Mouse (Mus musculus): ENCODE data around the gene AL732309.1. TPM values are rescaled to one million over a fixed set of nuclear protein-coding genes. Genes with fewer than 3 reads are reported as not detected.

AL732309.1 gene
- polyA plus RNA-seq, 1 experiment from 2014 or later = 9.4 TPM

GRCm38 (mm10) chr2:25210686-25211085 lies 36.0 kb downstream of the AL732309.1 start:
- Histone ChIP-seq H3K27ac (replicated peaks) (peak overlapping the region; percentile 93), H3K9ac (peak overlapping the region; percentile 91), H3K36me3 (peaks cover 28% of the 10 kb centered on the region), H3K27me3 (no peaks in the 10 kb centered on the region), H3K9me3 (replicated peaks) (no peaks in the 10 kb centered on the region), H3K4me3 (replicated peaks) (peak overlapping the region; percentile 93), H3K4me1 (peaks cover 21% of the 10 kb centered on the region), H3K4me2 (replicated peaks) (peak overlapping the region; percentile 87)
- ATAC-seq (ENCODE audit: insufficient number of reproducible peaks, low FRiP score, low TSS enrichment, low read depth) = no peak
- under 1% methylated on average over 24 of the region's 24 CpGs for WGBS

DNA sequence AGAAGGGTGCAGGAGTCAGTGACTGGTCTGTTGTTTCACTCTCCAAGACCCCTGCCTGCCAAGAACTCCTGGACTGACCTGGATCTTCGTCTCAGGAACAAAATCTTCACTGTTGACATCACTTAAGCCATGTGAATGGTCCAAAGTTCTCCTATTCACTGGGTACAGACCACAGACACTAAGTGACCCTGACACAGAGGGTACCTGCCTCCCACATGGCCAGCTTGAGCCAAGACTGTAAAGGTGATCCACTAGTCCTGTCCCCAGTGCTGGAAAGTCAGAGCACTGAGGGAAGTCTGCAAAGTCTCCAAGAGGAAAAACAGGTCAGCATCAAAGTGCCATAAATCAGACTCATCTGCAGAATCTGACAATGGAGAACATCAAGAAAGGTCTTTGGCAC lies 39.1 kb downstream of the AL732309.1 start:
- no peak overlapping the region for H3K4me3 ChIP-seq (replicated peaks)
- H3K27ac ChIP-seq (replicated peaks) = no peak overlapping the region
- H3K9me3 ChIP-seq (replicated peaks) = no peaks in the 10 kb centered on the region
- peaks cover 59% of the 10 kb centered on the region for H3K36me3 ChIP-seq
- no peak overlapping the region for H3K9ac ChIP-seq
- no peaks in the 10 kb centered on the region for H3K27me3 ChIP-seq
- H3K4me2 ChIP-seq (replicated peaks) = no peak overlapping the region
- no peak for ATAC-seq (ENCODE audit: insufficient number of reproducible peaks, low FRiP score, low TSS enrichment, low read depth)
- H3K4me1 ChIP-seq = peaks cover 21% of the 10 kb centered on the region
- WGBS = 81% methylated on average over 1 of the region's 1 CpGs

DNA sequence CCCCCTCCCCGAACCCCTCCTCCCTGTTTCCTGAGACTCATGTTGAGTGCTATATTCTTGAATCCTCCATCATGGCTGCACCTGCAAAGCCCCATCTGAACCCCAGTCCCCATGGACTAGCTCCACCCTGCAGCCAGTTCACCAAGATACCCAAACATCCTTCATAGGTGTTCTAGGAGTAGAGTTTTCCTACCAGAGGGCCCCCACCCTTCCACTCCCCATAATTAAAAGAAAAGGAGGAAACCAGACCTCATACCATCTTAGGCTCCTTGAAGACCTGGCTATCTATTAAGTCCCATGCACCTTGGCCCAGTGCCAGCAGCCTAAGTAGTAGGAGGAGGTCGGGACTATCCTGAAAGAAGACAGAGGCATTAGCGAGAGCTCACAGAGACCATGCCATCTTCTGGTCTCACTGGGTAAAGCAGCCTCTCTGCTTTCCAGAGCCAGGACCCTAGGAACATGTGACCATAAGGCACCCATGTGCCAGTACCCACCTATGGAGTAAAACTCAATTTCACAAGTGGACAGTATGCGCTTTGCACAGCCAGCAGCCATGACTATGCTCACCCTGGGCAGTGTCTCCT lies 42.9 kb downstream of the AL732309.1 start:
- H3K9ac ChIP-seq = no peak overlapping the region
- ATAC-seq (ENCODE audit: insufficient number of reproducible peaks, low FRiP score, low TSS enrichment, low read depth) = no peak; the same call in 1 of the 2 replicates
- 0 out of 2 replicates have a peak, but pooled peaks cover 3% of the 10 kb centered on the region for H3K4me1 ChIP-seq
- peaks cover 90% of the 10 kb centered on the region for H3K36me3 ChIP-seq
- no peaks in the 10 kb centered on the region for H3K9me3 ChIP-seq (replicated peaks)
- no peak overlapping the region for H3K4me2 ChIP-seq (replicated peaks)
- no peak overlapping the region for H3K4me3 ChIP-seq (replicated peaks)
- WGBS = 66% methylated on average over 4 of the region's 4 CpGs
- H3K27ac ChIP-seq (replicated peaks) = no peak overlapping the region
- no peaks in the 10 kb centered on the region for H3K27me3 ChIP-seq

- no peak for ATAC-seq (ENCODE audit: insufficient number of reproducible peaks, low FRiP score, low TSS enrichment, low read depth)
- Histone ChIP-seq H3K27ac (replicated peaks) (no peak overlapping the region), H3K4me3 (replicated peaks) (no peak overlapping the region), H3K4me1 (peaks cover 14% of the 10 kb centered on the region), H3K9me3 (replicated peaks) (no peaks in the 10 kb centered on the region), H3K27me3 (peaks cover 11% of the 10 kb centered on the region), H3K9ac (no peak overlapping the region), H3K36me3 (peaks cover 75% of the 10 kb centered on the region), H3K4me2 (replicated peaks) (no peak overlapping the region)
- WGBS = 97% methylated on average over 2 of the region's 2 CpGs
Observed at GRCm38 (mm10) chr2:25200631-25201030, 46.0 kb downstream of the AL732309.1 start.

DNA sequence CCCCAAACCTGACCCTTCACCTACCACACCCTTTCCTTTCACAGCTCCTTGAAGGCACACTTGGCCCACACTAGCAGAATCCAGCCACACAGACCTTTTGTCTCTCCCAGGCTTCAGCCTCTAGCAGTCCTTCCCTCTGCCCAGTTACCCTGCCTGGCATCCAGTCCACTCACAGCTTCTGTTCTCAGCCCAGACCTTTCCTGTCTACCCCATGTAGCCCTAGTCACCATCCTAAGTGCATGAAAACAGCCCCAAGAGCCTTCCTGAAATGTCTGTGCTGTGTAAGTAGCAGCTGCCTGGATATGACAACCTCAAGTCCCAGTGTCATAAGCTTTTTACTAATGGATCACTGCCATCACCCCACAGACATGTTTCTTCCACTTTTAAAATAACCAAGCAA lies 48.7 kb downstream of the AL732309.1 start:
- no peak overlapping the region for H3K9ac ChIP-seq
- no peak overlapping the region for H3K27ac ChIP-seq (replicated peaks)
- peaks cover 31% of the 10 kb centered on the region for H3K4me1 ChIP-seq
- H3K9me3 ChIP-seq (replicated peaks) = no peaks in the 10 kb centered on the region
- peaks cover 26% of the 10 kb centered on the region for H3K27me3 ChIP-seq
- no peak overlapping the region for H3K4me2 ChIP-seq (replicated peaks)
- H3K36me3 ChIP-seq = peaks cover 48% of the 10 kb centered on the region
- ATAC-seq (ENCODE audit: insufficient number of reproducible peaks, low FRiP score, low TSS enrichment, low read depth) = no peak
- H3K4me3 ChIP-seq (replicated peaks) = no peak overlapping the region

DNA sequence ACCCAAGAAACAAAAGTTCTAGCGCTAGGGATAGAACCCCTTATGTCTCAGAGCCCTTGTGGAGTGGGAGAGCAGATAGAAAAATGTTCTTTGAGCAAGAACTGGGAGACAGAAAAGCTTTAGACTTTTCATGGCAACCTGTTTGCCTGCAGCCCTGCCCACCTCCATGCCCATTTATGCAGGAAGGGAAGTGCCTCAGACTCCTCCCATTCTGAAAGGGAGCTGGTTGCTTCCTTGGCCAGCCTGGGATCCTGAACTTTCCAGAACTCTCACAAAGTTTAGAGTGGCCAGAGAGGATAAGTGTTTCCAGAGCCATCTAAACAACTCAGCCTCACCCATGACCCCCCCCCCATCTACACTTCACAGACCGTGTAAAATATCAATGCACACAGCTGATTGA lies 49.5 kb downstream of the AL732309.1 start:
- Histone ChIP-seq H3K9me3 (replicated peaks) (no peaks in the 10 kb centered on the region), H3K4me3 (replicated peaks) (no peak overlapping the region), H3K36me3 (peaks cover 40% of the 10 kb centered on the region), H3K27me3 (peaks cover 26% of the 10 kb centered on the region), H3K27ac (replicated peaks) (peak overlapping the region; percentile 69), H3K4me2 (replicated peaks) (peak overlapping the region; percentile 45), H3K9ac (no peak overlapping the region), H3K4me1 (peaks cover 32% of the 10 kb centered on the region)
- 18% methylated on average over 2 of the region's 2 CpGs for WGBS
- no peak for ATAC-seq (ENCODE audit: insufficient number of reproducible peaks, low FRiP score, low TSS enrichment, low read depth)

DNA sequence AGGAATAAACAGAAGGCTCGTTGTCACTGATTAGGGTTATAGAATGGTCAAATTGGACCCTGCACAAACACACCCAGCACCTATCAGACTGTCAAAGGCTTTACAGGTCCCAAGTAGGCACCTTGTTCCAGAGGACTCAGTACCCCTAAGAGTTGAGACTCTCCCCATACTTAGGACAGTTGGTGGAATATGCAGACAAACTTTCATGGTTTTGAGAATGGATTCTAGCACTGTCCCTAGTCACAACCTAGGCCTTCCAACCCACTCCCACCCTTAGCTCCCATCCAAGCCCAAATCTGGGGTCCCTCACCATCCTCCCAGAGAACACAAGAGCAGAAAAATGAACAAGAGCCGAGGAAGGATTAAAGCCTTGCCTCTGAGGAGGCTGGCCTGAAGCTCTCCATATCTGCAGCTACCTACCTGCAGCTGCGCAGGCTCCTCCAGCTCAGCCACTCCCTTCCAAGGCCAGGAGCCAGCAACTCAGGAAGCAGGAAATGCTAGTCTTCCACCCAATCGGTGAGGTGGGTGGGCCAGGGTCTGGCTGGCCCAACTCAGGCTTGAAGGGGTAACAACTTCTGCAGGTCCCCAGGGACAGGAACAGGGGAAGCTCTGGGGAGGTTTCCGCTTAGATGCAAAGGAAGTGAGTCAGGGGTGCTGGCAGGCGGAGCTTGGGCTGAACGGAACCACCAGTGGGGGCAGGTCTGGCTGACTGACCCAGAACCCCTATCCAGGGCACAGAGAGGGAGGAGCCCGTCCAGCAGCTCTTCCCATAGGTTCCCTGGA lies 50.3 kb downstream of the AL732309.1 start, which contains the start of gene Tor4a:
Gene Tor4a, minus strand, starts transcription at position 715 of the 783 bp plus-strand sequence.
- Histone ChIP-seq H3K27me3 (peaks cover 26% of the 10 kb centered on the region), H3K4me2 (replicated peaks) (peak within 1 kb of the TSS; percentile 45), H3K4me3 (replicated peaks) (peak within 1 kb of the TSS; percentile 33), H3K9ac (peak within 1 kb of the TSS; percentile 4; the same call in 1 of the 2 replicates), H3K4me1 (peaks cover 32% of the 10 kb centered on the region), H3K27ac (replicated peaks) (peak within 1 kb of the TSS; percentile 69), H3K36me3 (peaks cover 32% of the 10 kb centered on the region), H3K9me3 (replicated peaks) (no peaks in the 10 kb centered on the region)
- WGBS = 7% methylated on average over 8 of the region's 8 CpGs
- ATAC-seq (ENCODE audit: insufficient number of reproducible peaks, low FRiP score, low TSS enrichment, low read depth) = peak; percentile 55; the same call in 1 of the 2 replicates

GRCm38 (mm10) chr2:25195211-25196156 lies 51.2 kb downstream of the AL732309.1 start:
- Histone ChIP-seq H3K4me3 (replicated peaks) (peak overlapping the region; percentile 33), H3K9ac (peak overlapping the region; percentile 4; the same call in 1 of the 2 replicates), H3K9me3 (replicated peaks) (no peaks in the 10 kb centered on the region), H3K36me3 (peaks cover 23% of the 10 kb centered on the region), H3K27me3 (peaks cover 26% of the 10 kb centered on the region), H3K27ac (replicated peaks) (peak overlapping the region; percentile 69), H3K4me1 (peaks cover 32% of the 10 kb centered on the region), H3K4me2 (replicated peaks) (peak overlapping the region; percentile 45)
- ATAC-seq (ENCODE audit: insufficient number of reproducible peaks, low FRiP score, low TSS enrichment, low read depth) = no peak
- WGBS = 21% methylated on average over 55 of the region's 55 CpGs

Other genes starting within 250 kb of the AL732309.1 start
- 93.0 and 97.2 TPM in 2 replicates for gene Nsmf, start 192.5 kb downstream of the AL732309.1 start, polyA plus RNA-seq (2015; fragmentation: Nextera tagmentation; extraction: Ambion mirVana)
- not detected in 2 replicates for gene Entpd8, start 166.6 kb downstream of the AL732309.1 start, polyA plus RNA-seq (2015; fragmentation: Nextera tagmentation; extraction: Ambion mirVana)
- 0.37 and 0.39 TPM in 2 replicates for gene Noxa1, start 151.7 kb downstream of the AL732309.1 start, polyA plus RNA-seq (2015; fragmentation: Nextera tagmentation; extraction: Ambion mirVana)
- gene Nrarp, start 66.1 kb downstream of the AL732309.1 start, polyA plus RNA-seq (2015; fragmentation: Nextera tagmentation; extraction: Ambion mirVana) = 26.8 and 26.9 TPM in 2 replicates
- gene Tor4a, start 50.0 kb downstream of the AL732309.1 start, polyA plus RNA-seq (2015; fragmentation: Nextera tagmentation; extraction: Ambion mirVana) = 9.3 and 10.5 TPM in 2 replicates
- gene Nelfb, start 35.4 kb downstream of the AL732309.1 start, polyA plus RNA-seq (2015; fragmentation: Nextera tagmentation; extraction: Ambion mirVana) = 114 and 115 TPM in 2 replicates
- gene Stpg3, start 32.2 kb downstream of the AL732309.1 start, polyA plus RNA-seq (2015; fragmentation: Nextera tagmentation; extraction: Ambion mirVana) = not detected in 2 replicates
- gene Fam166a, start 28.1 kb downstream of the AL732309.1 start, polyA plus RNA-seq (2015; fragmentation: Nextera tagmentation; extraction: Ambion mirVana) = 0.77 TPM in 1 of 2 replicates, not detected in the other
- gene Tubb4b, start 22.2 kb downstream of the AL732309.1 start, polyA plus RNA-seq (2015; fragmentation: Nextera tagmentation; extraction: Ambion mirVana) = 590 and 660 TPM in 2 replicates
- gene Slc34a3, start 12.5 kb downstream of the AL732309.1 start, polyA plus RNA-seq (2015; fragmentation: Nextera tagmentation; extraction: Ambion mirVana) = not detected in 2 replicates
- gene Rnf224, start 10.1 kb downstream of the AL732309.1 start, polyA plus RNA-seq (2015; fragmentation: Nextera tagmentation; extraction: Ambion mirVana) = 0.20 and 0.24 TPM in 2 replicates
- 18.4 and 22.9 TPM in 2 replicates for gene Rnf208, start 4.6 kb downstream of the AL732309.1 start, polyA plus RNA-seq (2015; fragmentation: Nextera tagmentation; extraction: Ambion mirVana)
- 53.3 and 54.0 TPM in 2 replicates for gene Cysrt1, start 4.4 kb downstream of the AL732309.1 start, polyA plus RNA-seq (2015; fragmentation: Nextera tagmentation; extraction: Ambion mirVana)
- 23.8 and 25.6 TPM in 2 replicates for gene Tmem203, start 8.6 kb upstream of the AL732309.1 start, polyA plus RNA-seq (2015; fragmentation: Nextera tagmentation; extraction: Ambion mirVana)
- 10.2 TPM in 2 replicates for gene Tprn, start 15.8 kb upstream of the AL732309.1 start, polyA plus RNA-seq (2015; fragmentation: Nextera tagmentation; extraction: Ambion mirVana)
- gene Ssna1, start 25.6 kb upstream of the AL732309.1 start, polyA plus RNA-seq (2015; fragmentation: Nextera tagmentation; extraction: Ambion mirVana) = 258 and 263 TPM in 2 replicates
- 134 and 136 TPM in 2 replicates for gene Anapc2, start 25.6 kb upstream of the AL732309.1 start, polyA plus RNA-seq (2015; fragmentation: Nextera tagmentation; extraction: Ambion mirVana)
- not detected in 2 replicates for gene Tmem210, start 41.3 kb upstream of the AL732309.1 start, polyA plus RNA-seq (2015; fragmentation: Nextera tagmentation; extraction: Ambion mirVana)
- gene Lrrc26, start 43.1 kb upstream of the AL732309.1 start, polyA plus RNA-seq (2015; fragmentation: Nextera tagmentation; extraction: Ambion mirVana) = 4.9 and 5.2 TPM in 2 replicates
- gene Grin1, start 72.3 kb upstream of the AL732309.1 start, polyA plus RNA-seq (2015; fragmentation: Nextera tagmentation; extraction: Ambion mirVana) = 0.33 and 0.71 TPM in 2 replicates
- 54.4 and 55.5 TPM in 2 replicates for gene Man1b1, start 85.5 kb upstream of the AL732309.1 start, polyA plus RNA-seq (2015; fragmentation: Nextera tagmentation; extraction: Ambion mirVana)
- 24.6 and 25.5 TPM in 2 replicates for gene Dpp7, start 109.5 kb upstream of the AL732309.1 start, polyA plus RNA-seq (2015; fragmentation: Nextera tagmentation; extraction: Ambion mirVana)
- 18.4 and 21.7 TPM in 2 replicates for gene Uap1l1, start 118.8 kb upstream of the AL732309.1 start, polyA plus RNA-seq (2015; fragmentation: Nextera tagmentation; extraction: Ambion mirVana)
- gene Sapcd2, start 125.5 kb upstream of the AL732309.1 start, polyA plus RNA-seq (2015; fragmentation: Nextera tagmentation; extraction: Ambion mirVana) = 29.2 and 32.8 TPM in 2 replicates
- gene Entpd2, start 149.0 kb upstream of the AL732309.1 start, polyA plus RNA-seq (2015; fragmentation: Nextera tagmentation; extraction: Ambion mirVana) = 7.4 and 9.0 TPM in 2 replicates
- gene Npdc1, start 152.5 kb upstream of the AL732309.1 start, polyA plus RNA-seq (2015; fragmentation: Nextera tagmentation; extraction: Ambion mirVana) = 64.9 and 67.8 TPM in 2 replicates
- gene Fut7, start 176.4 kb upstream of the AL732309.1 start, polyA plus RNA-seq (2015; fragmentation: Nextera tagmentation; extraction: Ambion mirVana) = 0.08 and 0.20 TPM in 2 replicates
- 4.0 and 4.1 TPM in 2 replicates for gene Abca2, start 181.8 kb upstream of the AL732309.1 start, polyA plus RNA-seq (2015; fragmentation: Nextera tagmentation; extraction: Ambion mirVana)
- gene Clic3, start 210.0 kb upstream of the AL732309.1 start, polyA plus RNA-seq (2015; fragmentation: Nextera tagmentation; extraction: Ambion mirVana) = 72.8 and 75.5 TPM in 2 replicates
- gene Paxx, start 214.2 kb upstream of the AL732309.1 start, polyA plus RNA-seq (2015; fragmentation: Nextera tagmentation; extraction: Ambion mirVana) = 48.7 and 49.1 TPM in 2 replicates
- 18.7 and 20.8 TPM in 2 replicates for gene Ptgds, start 223.2 kb upstream of the AL732309.1 start, polyA plus RNA-seq (2015; fragmentation: Nextera tagmentation; extraction: Ambion mirVana)
- not detected in 2 replicates for gene Lcn12, start 247.0 kb upstream of the AL732309.1 start, polyA plus RNA-seq (2015; fragmentation: Nextera tagmentation; extraction: Ambion mirVana)

Data from embryonic facial prominence, embryonic 15.5 days (tissue).